Mouse (Mus musculus) E14TG2a.4 (cell line): ENCODE measurements around the gene Tmed8.

Source experiments
- H3K27me3 ChIP-seq: 2 replicates; pipeline ENCODE4 v1.6.1; 2014; ENCODE audit warnings: low read length, control low read depth; ENCODE audit not compliant: insufficient read depth
- H3K36me3 ChIP-seq: 2 replicates; pipeline ENCODE4 v1.6.1; 2014; ENCODE audit warnings: low read length, control low read depth; ENCODE audit not compliant: insufficient read depth
- H3K4me1 ChIP-seq: replicated peaks from 2 replicates; pipeline ENCODE4 v1.6.1; 2014; ENCODE audit warnings: low read depth, low read length, control low read depth
- H3K4me3 ChIP-seq: replicated peaks from 2 replicates; pipeline ENCODE4 v1.5.1; 2014; ENCODE audit warnings: mild to moderate bottlenecking, low read length
- H3K9me3 ChIP-seq: 2 replicates; pipeline ENCODE4 v1.6.1; 2014; ENCODE audit warnings: low read length, control low read depth
- CTCF ChIP-seq: conservative IDR thresholded peaks from 2 replicates; pipeline ENCODE4 v1.5.1; 2014; ENCODE audit warnings: low read length
- NANOG ChIP-seq: IDR thresholded peaks from 2 replicates; pipeline ENCODE4 v1.6.1; 2014; ENCODE audit warnings: borderline replicate concordance, low read length, mixed read lengths
- POU5F1 ChIP-seq: IDR thresholded peaks from 2 replicates; pipeline ENCODE4 v1.6.1; 2014; ENCODE audit warnings: low read length, borderline replicate concordance

The Tmed8 gene

GRCm38 (mm10) chr12:87149471-87149870 is 50.8 kb downstream of the Tmed8 start:
- TF ChIP-seq NANOG (no peak), CTCF (no peak), POU5F1 (no peak)
- Histone ChIP-seq H3K9me3 (peaks cover 54% of the 10 kb centered on the region), H3K36me3 (peaks cover 8% of the 10 kb centered on the region), H3K27me3 (no peaks in the 10 kb centered on the region), H3K4me3 (no peak overlapping the region), H3K4me1 (peaks cover 16% of the 10 kb centered on the region)

- Histone ChIP-seq H3K4me1 (peaks cover 16% of the 10 kb centered on the region), H3K36me3 (peaks cover 8% of the 10 kb centered on the region), H3K27me3 (no peaks in the 10 kb centered on the region), H3K4me3 (peak overlapping the region; percentile 100), H3K9me3 (peaks cover 41% of the 10 kb centered on the region)
- TF ChIP-seq POU5F1 (no peak), NANOG (no peak), CTCF (no peak)
These were observed 52.1 kb downstream of the Tmed8 start for GRCm38 (mm10) chr12:87148136-87148535.

GRCm38 (mm10) chr12:87147395-87148089 is 52.7 kb downstream of the Tmed8 start, which contains the start of gene Pomt2:
Pomt2 (minus strand) TSS chr12:87147968.
- no peaks in the 10 kb centered on the region for H3K27me3 ChIP-seq
- H3K9me3 ChIP-seq, result peaks cover 35% of the 10 kb centered on the region
- H3K4me1 ChIP-seq, result peaks cover 16% of the 10 kb centered on the region
- no peak for TF ChIP-seq CTCF
- peak within 1 kb of the TSS; percentile 100 for H3K4me3 ChIP-seq
- peaks cover 8% of the 10 kb centered on the region for H3K36me3 ChIP-seq

- Histone ChIP-seq H3K9me3 (peaks cover 29% of the 10 kb centered on the region), H3K4me3 (peak within 1 kb of the TSS; percentile 100), H3K36me3 (peaks cover 8% of the 10 kb centered on the region), H3K27me3 (no peaks in the 10 kb centered on the region), H3K4me1 (peaks cover 16% of the 10 kb centered on the region)
- no peak for TF ChIP-seq NANOG
- no peak for TF ChIP-seq POU5F1
- TF ChIP-seq CTCF, result no peak
These were observed 53.3 kb downstream of the Tmed8 start, which contains the start of gene Gstz1 for GRCm38 (mm10) chr12:87146966-87147365. Gstz1 (plus strand) TSS chr12:87147165.

- Histone ChIP-seq H3K27me3 (no peaks in the 10 kb centered on the region), H3K4me3 (no peak overlapping the region), H3K9me3 (no peaks in the 10 kb centered on the region), H3K4me1 (peaks cover 21% of the 10 kb centered on the region), H3K36me3 (peaks cover 6% of the 10 kb centered on the region; the same call in 1 of the 2 replicates)
- TF ChIP-seq POU5F1 (no peak), CTCF (no peak), NANOG (no peak)
These were observed 58.1 kb downstream of the Tmed8 start for GRCm38 (mm10) chr12:87142156-87142555.

- TF ChIP-seq NANOG (no peak), POU5F1 (no peak), CTCF (no peak)
- H3K4me3 ChIP-seq, result no peak overlapping the region
- H3K27me3 ChIP-seq, result no peaks in the 10 kb centered on the region
- H3K9me3 ChIP-seq, result no peaks in the 10 kb centered on the region
- H3K4me1 ChIP-seq, result peaks cover 12% of the 10 kb centered on the region
- H3K36me3 ChIP-seq, result peaks cover 14% of the 10 kb centered on the region; the same call in 1 of the 2 replicates
These were observed 61.5 kb downstream of the Tmed8 start for GRCm38 (mm10) chr12:87138768-87139167.

- no peak overlapping the region for H3K4me3 ChIP-seq
- H3K36me3 ChIP-seq, result peaks cover 14% of the 10 kb centered on the region; the same call in 1 of the 2 replicates
- no peak for TF ChIP-seq CTCF
- TF ChIP-seq POU5F1, result no peak
- TF ChIP-seq NANOG, result no peak
- H3K9me3 ChIP-seq, result no peaks in the 10 kb centered on the region
- no peaks in the 10 kb centered on the region for H3K27me3 ChIP-seq
- peaks cover 12% of the 10 kb centered on the region for H3K4me1 ChIP-seq
These were observed 61.9 kb downstream of the Tmed8 start for GRCm38 (mm10) chr12:87138342-87138701.

GRCm38 (mm10) chr12:87137439-87138341 is 62.6 kb downstream of the Tmed8 start:
- TF ChIP-seq CTCF (no peak), NANOG (no peak)
- Histone ChIP-seq H3K9me3 (no peaks in the 10 kb centered on the region), H3K4me1 (peaks cover 12% of the 10 kb centered on the region), H3K27me3 (no peaks in the 10 kb centered on the region), H3K4me3 (no peak overlapping the region), H3K36me3 (peaks cover 17% of the 10 kb centered on the region)
